Mouse (Mus musculus) heart, embryonic 11.5 days (tissue): ENCODE results near the gene Akr7a5. TPM values are rescaled to one million over a fixed set of nuclear protein-coding genes. Genes with fewer than 3 reads are reported as not detected.

Experiments
- ATAC-seq: fragments of 200-750 bp; cut with Nextera tagmentation; replicated peaks from 2 replicates; pipeline ENCODE4 v1.8.0; 2017; ENCODE audit warnings: moderate library complexity; ENCODE audit not compliant: insufficient number of reproducible peaks, low FRiP score, low TSS enrichment
- H3K27ac ChIP-seq: fragments of 300-500 bp; sonication (generic); 2 replicates; pipeline ENCODE4 v1.5.1; 2014; ENCODE audit warnings: mild to moderate bottlenecking, low read depth, low read length
- H3K27me3 ChIP-seq: fragments of 300-500 bp; sonication (generic); 2 replicates; pipeline ENCODE4 v1.6.1; 2014; ENCODE audit warnings: mild to moderate bottlenecking, low read length, mixed read lengths; ENCODE audit not compliant: control insufficient read depth, insufficient read depth
- H3K36me3 ChIP-seq: fragments of 300-500 bp; sonication (generic); 2 replicates; pipeline ENCODE4 v1.6.1; 2014; ENCODE audit warnings: mild to moderate bottlenecking, low read length, moderate library complexity, mixed read lengths; ENCODE audit not compliant: control insufficient read depth, insufficient read depth
- H3K4me1 ChIP-seq: fragments of 300-500 bp; sonication (generic); 2 replicates; pipeline ENCODE4 v1.6.1; 2014; ENCODE audit warnings: low read length; ENCODE audit not compliant: control insufficient read depth, insufficient read depth
- H3K4me2 ChIP-seq: fragments of 300-500 bp; sonication (generic); 2 replicates; pipeline ENCODE4 v1.6.1; 2014; ENCODE audit warnings: mild to moderate bottlenecking, moderate library complexity
- H3K4me3 ChIP-seq: fragments of 300-500 bp; sonication (generic); 2 replicates; pipeline ENCODE4 v1.5.1; 2014; ENCODE audit warnings: low read depth, low read length
- H3K9ac ChIP-seq: fragments of 300-500 bp; sonication (generic); 2 replicates; pipeline ENCODE4 v1.6.1; 2014; ENCODE audit warnings: mild to moderate bottlenecking, low read depth, low read length, moderate library complexity
- H3K9me3 ChIP-seq: fragments of 300-500 bp; sonication (generic); replicated peaks from 2 replicates; pipeline ENCODE4 v1.6.1; 2016; ENCODE audit warnings: low read length; ENCODE audit not compliant: control insufficient read depth
- WGBS: fragments of 180-500 bp; shearing (Covaris S2); extraction: QIAGEN DNeasy Blood & Tissue Kit; methylation state at CpG from one replicate; pipeline ENCODE4 v1.1.7; 2014; ENCODE audit not compliant: insufficient replicate concordance; 5-methylcytosine and 5-hydroxymethylcytosine counted together
- polyA plus RNA-seq: library from polyadenylated mRNA; unstranded; fragments of >200 nt; fragmentation: Nextera tagmentation; extraction: Ambion mirVana; gene quantifications from 2 replicates; pipeline ENCODE4 v1.2.1, GENCODE M21; 2014

Gene Akr7a5
- polyA plus RNA-seq, 1 experiment from 2014 or later, result 53.7 TPM

- Histone ChIP-seq H3K27me3 (no peaks in the 10 kb centered on the region), H3K9ac (no peak overlapping the region), H3K36me3 (peaks cover 2% of the 10 kb centered on the region; the same call in 1 of the 2 replicates), H3K9me3 (no peaks in the 10 kb centered on the region), H3K4me3 (no peak overlapping the region), H3K4me1 (peaks cover 5% of the 10 kb centered on the region), H3K4me2 (no peak overlapping the region), H3K27ac (no peak overlapping the region)
- no peak for ATAC-seq
- WGBS, result 87% methylated on average over 3 of the region's 3 CpGs
These were observed 5.0 kb upstream of the Akr7a5 start for GRCm38 (mm10) chr4:139305521-139305920.

- H3K4me1 ChIP-seq, result peaks cover 11% of the 10 kb centered on the region
- no peak overlapping the region for H3K4me3 ChIP-seq
- no peak overlapping the region for H3K27ac ChIP-seq
- H3K9me3 ChIP-seq, result no peaks in the 10 kb centered on the region
- no peaks in the 10 kb centered on the region for H3K27me3 ChIP-seq
- WGBS, result 80% methylated on average over 5 of the region's 5 CpGs
- H3K4me2 ChIP-seq, result no peak overlapping the region
- H3K36me3 ChIP-seq, result no peaks in the 10 kb centered on the region; the same call in 1 of the 2 replicates
- no peak overlapping the region for H3K9ac ChIP-seq
- no peak for ATAC-seq
These were observed 2.6 kb upstream of the Akr7a5 start for GRCm38 (mm10) chr4:139307916-139308315.

GRCm38 (mm10) chr4:139309651-139310050 lies 893 bp upstream of the Akr7a5 start:
- no peak overlapping the region for H3K27ac ChIP-seq
- peaks cover 2% of the 10 kb centered on the region for H3K36me3 ChIP-seq
- 21% methylated on average over 6 of the region's 6 CpGs for WGBS
- H3K27me3 ChIP-seq, result no peaks in the 10 kb centered on the region
- H3K4me1 ChIP-seq, result peaks cover 11% of the 10 kb centered on the region
- H3K9me3 ChIP-seq, result no peaks in the 10 kb centered on the region
- H3K4me2 ChIP-seq, result peak overlapping the region; percentile 87
- peak overlapping the region; percentile 76 for H3K4me3 ChIP-seq
- peak overlapping the region; percentile 88 for H3K9ac ChIP-seq
- no peak for ATAC-seq

- Histone ChIP-seq H3K27me3 (no peaks in the 10 kb centered on the region), H3K9ac (peak overlapping the region; percentile 88), H3K4me2 (peak overlapping the region; percentile 87), H3K27ac (peak overlapping the region; percentile 31; the same call in 1 of the 2 replicates), H3K4me1 (peaks cover 11% of the 10 kb centered on the region), H3K9me3 (no peaks in the 10 kb centered on the region), H3K36me3 (peaks cover 7% of the 10 kb centered on the region), H3K4me3 (peak overlapping the region; percentile 76)
- WGBS, result under 1% methylated on average over 53 of the region's 53 CpGs
- ATAC-seq, result peak; percentile 60
These were observed 556 bp downstream of the Akr7a5 start for GRCm38 (mm10) chr4:139310899-139311701.

- Histone ChIP-seq H3K9me3 (no peaks in the 10 kb centered on the region), H3K27ac (no peak overlapping the region), H3K4me1 (peaks cover 11% of the 10 kb centered on the region), H3K4me2 (peak overlapping the region; percentile 87), H3K27me3 (no peaks in the 10 kb centered on the region), H3K4me3 (peak overlapping the region; percentile 76), H3K9ac (peak overlapping the region; percentile 88; the same call in 1 of the 2 replicates), H3K36me3 (peaks cover 9% of the 10 kb centered on the region)
- 36% methylated on average over 14 of the region's 14 CpGs for WGBS
- no peak for ATAC-seq
These were observed 1.2 kb downstream of the Akr7a5 start for GRCm38 (mm10) chr4:139311707-139312106.

GRCm38 (mm10) chr4:139312632-139313031 lies 2.1 kb downstream of the Akr7a5 start:
- Histone ChIP-seq H3K36me3 (peaks cover 10% of the 10 kb centered on the region), H3K4me2 (no peak overlapping the region), H3K9me3 (no peaks in the 10 kb centered on the region), H3K4me3 (no peak overlapping the region), H3K27me3 (no peaks in the 10 kb centered on the region), H3K9ac (no peak overlapping the region), H3K27ac (no peak overlapping the region), H3K4me1 (peaks cover 11% of the 10 kb centered on the region)
- WGBS, result 59% methylated on average over 4 of the region's 4 CpGs
- no peak for ATAC-seq

- 91% methylated on average over 11 of the region's 11 CpGs for WGBS
- Histone ChIP-seq H3K9ac (no peak overlapping the region), H3K27ac (no peak overlapping the region), H3K4me2 (no peak overlapping the region), H3K27me3 (no peaks in the 10 kb centered on the region), H3K4me1 (no peaks in the 10 kb centered on the region), H3K4me3 (no peak overlapping the region), H3K9me3 (no peaks in the 10 kb centered on the region), H3K36me3 (peaks cover 10% of the 10 kb centered on the region)
- ATAC-seq, result no peak
These were observed 7.9 kb downstream of the Akr7a5 start for GRCm38 (mm10) chr4:139318449-139318848.

- H3K36me3 ChIP-seq, result peaks cover 6% of the 10 kb centered on the region
- H3K27ac ChIP-seq, result no peak overlapping the region
- H3K4me1 ChIP-seq, result no peaks in the 10 kb centered on the region
- 90% methylated on average over 4 of the region's 4 CpGs for WGBS
- no peaks in the 10 kb centered on the region for H3K27me3 ChIP-seq
- no peak overlapping the region for H3K4me3 ChIP-seq
- no peak overlapping the region for H3K9ac ChIP-seq
- no peak for ATAC-seq
- no peak overlapping the region for H3K4me2 ChIP-seq
- no peaks in the 10 kb centered on the region for H3K9me3 ChIP-seq
These were observed 9.2 kb downstream of the Akr7a5 start for GRCm38 (mm10) chr4:139319740-139320139.

- ATAC-seq, result peak; percentile 83
- WGBS, result 4% methylated on average over 10 of the region's 10 CpGs
- peak overlapping the region; percentile 35 for H3K4me3 ChIP-seq
These were observed 20.1 kb downstream of the Akr7a5 start for GRCm38 (mm10) chr4:139330605-139331004.

More at GRCm38 (mm10) chr4:139330605-139331004, 20.1 kb downstream of the Akr7a5 start:
- Histone ChIP-seq H3K4me1 (no peaks in the 10 kb centered on the region), H3K9ac (0 out of 2 replicates have a peak overlapping the region, but pooled peaks have one; percentile 39), H3K4me2 (peak overlapping the region; percentile 65), H3K36me3 (no peaks in the 10 kb centered on the region), H3K27me3 (peaks cover 9% of the 10 kb centered on the region), H3K27ac (no peak overlapping the region), H3K9me3 (no peaks in the 10 kb centered on the region)
